Mouse (Mus musculus) regulatory T cell (primary cell): Measurements from ENCODE around the gene Zfp953.
"Not testable (repeated sequence)": the region's sequence is repeated elsewhere in the genome, so short reads cannot be mapped to it uniquely, and the experiment has no call there.

Source experiments
- in situ Hi-C: fragments of 300-600 bp; cut with MboI, MseI; formaldehyde crosslinking; loops from one replicate; pipeline ENCODE4 v1.15.1; 2025; ENCODE audit warnings: high pct_unique_total_duplicates

Gene Zfp953

DNA sequence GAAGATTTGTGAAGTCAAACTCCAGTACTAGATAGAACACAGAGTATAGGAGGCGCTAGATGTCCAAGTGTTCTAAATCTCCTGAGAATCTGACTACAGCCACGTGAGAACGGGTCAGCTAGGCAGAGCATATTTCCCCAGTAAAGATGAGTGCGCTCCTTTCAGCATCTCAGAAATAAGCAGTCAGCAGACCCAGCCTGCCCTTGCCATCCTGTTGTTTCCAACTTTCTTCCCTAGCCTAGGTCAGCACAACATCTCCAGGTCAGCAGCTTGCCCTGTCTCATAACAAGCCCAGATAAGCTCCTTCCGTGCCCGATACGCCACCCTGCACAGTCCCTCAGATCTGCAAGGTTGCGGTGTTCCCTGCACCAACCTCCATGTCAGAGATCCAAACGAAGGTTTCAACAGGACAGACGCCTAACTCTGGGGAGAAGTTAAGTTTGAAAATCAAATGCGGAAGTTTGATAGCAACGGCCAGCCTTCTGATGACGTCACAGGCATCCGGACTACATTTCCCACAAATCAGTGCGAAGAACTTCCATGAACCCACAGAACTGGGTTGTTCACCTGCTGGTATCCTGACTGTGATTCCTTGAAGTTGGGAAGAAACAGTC is at the start of gene Zfp953, which contains the start of gene Gm28044:
Zfp953 (minus strand) TSS at position 475 of the 614 bp plus-strand sequence.
Gm28044 (minus strand) TSS at position 406 of the 614 bp plus-strand sequence.
- in situ Hi-C loops, result no loop called here

DNA sequence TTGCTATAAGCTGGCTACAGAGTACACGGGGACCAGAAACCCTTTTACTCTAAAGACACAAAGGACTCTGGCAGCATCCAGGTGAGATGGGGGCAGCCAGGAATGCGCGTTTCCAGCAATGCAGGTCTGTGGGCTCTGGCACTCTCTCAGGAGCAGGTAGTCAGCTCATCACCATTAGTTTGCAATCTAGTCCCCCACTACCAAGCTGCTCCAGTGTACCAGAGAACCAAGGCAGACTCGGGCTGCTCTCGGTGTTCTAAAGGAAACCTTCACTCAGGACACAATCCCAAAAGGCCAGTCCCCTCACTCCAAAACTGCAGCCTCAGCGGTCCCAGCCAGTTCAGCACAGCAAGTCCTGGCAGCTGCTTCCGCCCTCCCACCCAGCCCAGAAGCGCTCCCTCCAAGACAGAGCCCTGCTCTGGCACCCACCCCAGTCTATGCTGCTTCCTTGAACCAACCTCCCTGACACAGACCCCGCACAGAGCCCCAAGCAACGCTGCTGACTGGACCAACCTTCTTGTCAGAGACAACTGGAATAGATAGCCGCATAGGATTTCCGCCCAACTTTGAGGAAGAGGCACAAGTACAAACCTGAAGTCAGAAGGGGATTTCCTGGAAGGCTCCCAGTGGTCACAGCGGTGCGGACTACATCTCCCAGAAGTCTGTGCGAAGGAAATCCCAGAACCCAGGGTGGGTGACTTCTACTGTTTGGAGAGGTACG is 38.9 kb upstream of the Zfp953 start, which contains the start of gene Zfp429:
Zfp429 (minus strand) TSS at position 637 of the 721 bp plus-strand sequence.
- in situ Hi-C loops, result not testable (repeated sequence)

DNA sequence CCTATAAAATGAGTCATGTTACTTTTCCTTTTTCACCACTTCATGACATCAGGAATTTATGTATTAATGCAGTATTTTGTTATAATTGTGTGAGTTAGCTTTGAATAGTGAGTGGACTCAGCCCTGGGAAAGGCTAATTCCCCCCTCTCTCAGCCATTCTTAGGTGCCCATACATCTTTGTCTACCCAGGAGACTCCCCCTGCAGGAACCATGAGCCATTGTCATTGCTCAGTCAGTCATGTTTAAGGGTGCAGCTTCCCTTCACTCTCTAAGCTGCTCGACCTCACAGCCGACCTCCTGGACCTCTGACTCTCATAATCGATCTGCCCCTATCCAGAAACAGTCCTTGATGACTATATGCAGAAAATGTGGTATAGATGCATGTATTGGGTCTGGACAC is 15.8 kb upstream of the Zfp953 start:
- in situ Hi-C loops, result not testable (repeated sequence)

DNA sequence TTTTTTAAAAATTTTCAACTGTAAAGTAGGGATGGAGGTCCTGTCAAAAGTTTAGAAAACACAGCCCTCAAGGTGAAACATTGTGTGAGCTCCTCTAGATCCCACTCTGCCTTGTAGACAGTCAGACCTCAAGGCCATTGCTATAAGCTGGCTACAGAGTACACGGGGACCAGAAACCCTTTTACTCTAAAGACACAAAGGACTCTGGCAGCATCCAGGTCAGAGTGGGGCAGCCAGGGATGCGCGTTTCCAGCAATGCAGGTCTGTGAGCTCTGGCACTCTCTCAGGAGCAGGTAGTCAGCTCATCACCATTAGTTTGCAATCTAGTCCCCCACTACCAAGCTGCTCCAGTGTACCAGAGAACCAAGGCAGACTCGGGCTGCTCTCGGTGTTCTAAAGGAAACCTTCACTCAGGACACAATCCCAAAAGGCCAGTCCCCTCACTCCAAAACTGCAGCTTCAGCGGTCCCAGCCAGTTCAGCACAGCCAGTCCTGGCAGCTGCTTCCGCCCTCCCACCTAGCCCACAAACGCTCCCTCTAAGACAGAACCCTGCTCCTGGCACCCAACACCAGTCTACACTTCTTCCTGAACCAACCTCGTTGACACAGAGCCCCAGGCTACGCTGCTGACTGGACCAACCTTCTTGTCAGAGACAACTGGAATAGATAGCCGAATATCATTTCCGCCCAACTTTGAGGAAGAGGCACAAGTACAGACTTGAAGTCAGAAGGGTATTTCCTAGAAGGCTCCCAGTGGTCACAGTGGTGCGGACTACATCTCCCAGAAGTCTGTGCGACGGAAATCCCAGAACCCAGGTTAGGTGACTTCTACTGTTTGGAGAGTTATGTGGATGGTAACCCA is 14.9 kb upstream of the Zfp953 start, which contains the start of the genes Gm28041 and Zfp456:
Gm28041 (minus strand) TSS at position 684 of the 862 bp plus-strand sequence.
Zfp456 (minus strand) TSS at position 761 of the 862 bp plus-strand sequence.
- in situ Hi-C loops, result not testable (repeated sequence)

DNA sequence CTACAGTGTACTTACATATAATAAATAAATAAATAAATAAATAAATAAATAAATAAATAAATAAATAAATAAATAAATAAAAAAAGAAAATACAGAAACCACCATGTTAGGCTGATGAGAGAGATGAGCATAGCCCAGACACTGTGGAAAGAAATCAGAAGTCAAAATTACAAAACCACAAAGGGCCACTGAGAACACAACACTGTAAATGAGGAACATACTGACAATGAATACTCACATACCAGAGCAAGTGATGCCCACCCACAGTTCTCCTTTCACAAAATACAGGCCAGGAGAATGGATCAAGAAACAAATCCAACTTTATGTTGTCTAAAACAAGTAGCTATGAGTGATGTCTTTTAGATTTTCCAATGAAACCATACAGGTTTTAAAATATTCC is 8.6 kb downstream of the Zfp953 start:
- in situ Hi-C loops, result no loop called here

DNA sequence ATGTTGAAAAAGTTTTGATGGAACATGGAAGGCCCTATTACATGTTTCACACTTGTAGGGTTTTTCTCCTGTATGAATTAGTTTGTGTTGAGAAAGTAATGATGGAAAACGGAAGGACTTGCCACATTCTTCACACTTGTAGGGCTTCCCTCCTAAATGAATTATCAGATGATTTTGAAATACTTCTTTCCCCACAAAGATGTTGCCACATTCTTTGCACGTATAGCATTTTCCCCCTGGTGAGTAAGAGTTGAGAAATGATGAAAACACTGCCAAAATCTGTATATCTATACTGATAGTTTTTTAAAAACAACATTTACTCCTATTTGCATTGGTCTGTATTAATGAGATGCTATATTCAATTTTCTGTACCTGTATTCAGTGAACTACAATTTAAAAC is 17.0 kb downstream of the Zfp953 start:
- in situ Hi-C loops, result no loop called here

DNA sequence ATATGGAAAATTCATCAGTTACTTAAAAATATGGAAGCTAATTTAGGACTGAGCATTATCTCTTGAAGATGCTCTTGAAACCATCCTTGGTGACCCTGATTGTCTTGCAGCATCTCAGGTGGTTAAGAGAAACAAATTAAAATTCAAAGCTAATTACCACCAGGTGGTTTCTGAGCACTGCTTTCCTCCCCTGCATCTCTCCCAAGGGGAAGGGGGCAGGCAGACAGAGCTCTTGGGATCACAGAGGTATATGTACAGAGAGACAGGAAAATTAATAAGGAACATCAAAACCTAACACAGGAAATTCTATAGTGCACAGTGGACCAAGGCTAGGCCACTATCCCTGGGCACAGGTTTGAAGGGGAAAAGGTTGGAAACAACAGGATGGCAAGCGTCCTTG is 27.5 kb downstream of the Zfp953 start:
- in situ Hi-C loops, result no loop called here

DNA sequence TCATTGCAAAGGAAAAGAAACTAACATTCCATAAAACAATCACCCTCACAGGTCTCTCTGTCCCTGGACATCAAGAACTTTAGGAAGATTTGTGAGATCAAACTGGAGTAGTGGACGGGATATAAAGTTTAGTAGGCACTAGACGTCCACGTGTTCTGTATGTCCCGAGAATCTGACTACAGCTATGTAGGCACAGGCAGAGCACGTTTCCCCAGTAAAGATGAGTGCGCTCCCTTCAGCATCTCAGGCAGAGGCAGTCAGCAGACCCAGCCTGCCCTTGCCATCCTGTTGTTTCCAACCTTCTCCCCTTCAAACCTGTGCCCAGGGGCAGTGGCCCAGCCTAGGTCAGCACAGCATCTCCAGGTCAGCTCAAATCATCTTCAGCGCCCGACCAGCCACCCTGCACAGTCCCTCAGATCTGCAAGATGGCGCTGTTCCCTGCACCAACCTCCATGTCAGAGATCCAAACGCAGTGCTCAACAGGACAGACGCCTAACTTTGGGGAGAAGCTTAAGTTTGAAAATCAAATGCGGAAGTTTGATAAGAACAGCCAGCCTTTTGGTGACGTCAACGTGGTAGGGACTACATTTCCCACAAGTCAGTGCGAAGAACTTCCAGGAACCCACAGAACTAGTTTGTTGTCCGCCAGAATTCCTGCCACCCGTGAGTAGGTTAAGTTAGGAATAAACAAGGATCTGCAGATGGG is 28.2 kb downstream of the Zfp953 start, which contains the start of gene Zfp595:
Zfp595 (minus strand) TSS at position 552 of the 706 bp plus-strand sequence.
- in situ Hi-C loops, result no loop called here

DNA sequence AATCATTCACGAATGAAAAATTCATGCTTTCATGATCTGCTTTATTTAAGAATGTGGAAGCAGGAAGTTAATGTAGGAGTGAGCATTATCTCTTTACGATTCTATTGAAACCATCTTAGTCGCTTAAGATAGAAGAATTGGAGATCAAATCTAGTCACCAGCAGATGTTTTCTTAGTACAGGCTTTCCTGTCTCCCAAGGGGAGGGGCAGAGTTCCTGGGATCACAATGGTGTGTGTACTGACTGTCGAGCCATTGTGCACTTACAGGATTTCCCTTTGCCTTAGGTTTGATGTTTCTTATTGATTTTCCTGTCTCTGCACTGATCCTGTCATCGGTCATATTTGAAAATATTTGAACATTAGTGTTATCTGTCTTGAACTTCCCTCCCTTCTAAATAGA is 53.7 kb downstream of the Zfp953 start:
- in situ Hi-C loops, result no loop called here

DNA sequence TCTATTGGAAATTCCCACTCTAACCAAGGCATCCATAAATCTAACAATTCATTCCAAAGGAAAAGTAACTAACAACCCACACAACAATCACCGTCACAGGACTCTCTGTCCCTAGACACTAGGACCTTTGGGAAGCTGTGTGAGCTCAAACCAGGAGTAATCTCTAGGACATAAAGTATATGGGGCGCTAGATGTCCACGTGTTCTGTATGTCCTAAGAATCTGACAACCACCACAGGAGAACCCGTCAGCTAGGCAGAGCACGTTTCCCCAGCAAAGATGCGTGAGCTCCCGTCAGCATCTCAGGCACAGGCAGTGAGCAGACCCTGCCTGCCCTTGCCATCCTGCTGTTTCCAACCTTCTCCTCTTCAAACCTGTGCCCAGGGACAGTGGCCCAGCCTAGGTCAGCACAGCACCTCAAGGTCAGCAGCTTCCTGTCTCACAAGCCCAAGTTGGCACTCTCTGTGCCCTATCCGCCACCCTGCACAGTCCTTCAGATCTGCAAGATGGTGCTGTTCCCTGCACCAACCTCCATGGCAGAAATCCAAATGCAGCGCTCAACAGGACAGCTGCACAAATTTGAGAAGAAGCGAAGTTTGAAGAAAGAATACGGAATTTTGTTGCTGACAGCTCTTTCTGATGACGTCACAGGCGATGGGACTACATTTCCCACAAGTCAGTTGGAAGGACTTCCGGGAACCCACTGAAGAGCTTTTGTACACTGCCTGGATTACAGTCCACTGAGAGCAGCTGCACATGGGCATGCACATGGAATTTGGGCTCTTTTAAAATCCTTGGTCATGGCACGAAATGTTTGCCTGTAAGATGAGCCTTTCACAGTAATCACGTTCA is 54.4 kb downstream of the Zfp953 start, which contains the start of gene Zfp457:
Zfp457 (minus strand) TSS at position 664 of the 851 bp plus-strand sequence.
- in situ Hi-C loops, result no loop called here
